Mouse (Mus musculus): ENCODE measurements around the gene Ocm. TPM values are rescaled to one million over a fixed set of nuclear protein-coding genes. Genes with fewer than 3 reads are reported as not detected.
A peak's percentile ranks its signal among the peaks of the same experiment; 100 is the strongest.

Ocm gene
- polyA plus RNA-seq, 1 experiment from 2014 or later: not detected

DNA sequence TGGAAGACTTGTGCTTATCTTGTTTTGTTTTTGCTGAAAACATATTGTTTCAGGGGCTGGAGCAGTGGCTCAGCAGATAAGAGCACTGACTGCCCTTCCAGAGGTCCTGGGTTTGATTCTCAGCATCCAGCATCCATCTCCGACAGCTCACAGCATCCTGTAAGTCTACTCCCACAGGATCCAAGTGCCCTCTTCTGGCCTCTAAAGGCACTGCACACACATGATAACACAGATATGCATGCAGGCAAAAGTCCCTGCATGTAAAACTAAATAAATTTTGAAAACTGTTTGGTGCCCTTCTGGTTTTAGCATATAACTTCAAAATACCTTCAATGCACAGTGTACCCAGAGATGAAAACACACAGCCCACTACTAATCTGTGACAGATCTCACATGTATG is 27.1 kb downstream of the Ocm start:
- no peaks in the 10 kb centered on the region for H3K27me3 ChIP-seq (ENCODE audit: control insufficient read depth, insufficient read depth, low read length)
- no peak for ATAC-seq (ENCODE audit: insufficient number of reproducible peaks, insufficient read depth, low FRiP score, low read depth)
- no peak overlapping the region for H3K9ac ChIP-seq (ENCODE audit: low read length)
- WGBS: 76% methylated on average over 1 of the region's 1 CpGs
- 0 out of 4 replicates have a peak, but pooled peaks cover 0 to under 1% of the 10 kb centered on the region in 2 experiments for H3K4me1 ChIP-seq (ENCODE audit: control insufficient read depth in 2 of 2, insufficient read depth in 2 of 2, low read length in 2 of 2)
- H3K27ac ChIP-seq (replicated peaks in 1 of 2; ENCODE audit: control insufficient read depth in 1 of 2, insufficient read depth in 1 of 2, low read depth in 2 of 2, low read length in 2 of 2): no peak overlapping the region
- H3K36me3 ChIP-seq (ENCODE audit: control insufficient read depth, insufficient read depth, low read length): peaks cover 99% of the 10 kb centered on the region
- H3K9me3 ChIP-seq (ENCODE audit: control insufficient read depth, low read length): no peaks in the 10 kb centered on the region
- no peak overlapping the region for H3K4me2 ChIP-seq (ENCODE audit: low read length)
- no peak overlapping the region for H3K4me3 ChIP-seq (ENCODE audit: control insufficient read depth in 1 of 2, insufficient read depth in 1 of 2, low read depth in 1 of 2, low read length in 2 of 2)

DNA sequence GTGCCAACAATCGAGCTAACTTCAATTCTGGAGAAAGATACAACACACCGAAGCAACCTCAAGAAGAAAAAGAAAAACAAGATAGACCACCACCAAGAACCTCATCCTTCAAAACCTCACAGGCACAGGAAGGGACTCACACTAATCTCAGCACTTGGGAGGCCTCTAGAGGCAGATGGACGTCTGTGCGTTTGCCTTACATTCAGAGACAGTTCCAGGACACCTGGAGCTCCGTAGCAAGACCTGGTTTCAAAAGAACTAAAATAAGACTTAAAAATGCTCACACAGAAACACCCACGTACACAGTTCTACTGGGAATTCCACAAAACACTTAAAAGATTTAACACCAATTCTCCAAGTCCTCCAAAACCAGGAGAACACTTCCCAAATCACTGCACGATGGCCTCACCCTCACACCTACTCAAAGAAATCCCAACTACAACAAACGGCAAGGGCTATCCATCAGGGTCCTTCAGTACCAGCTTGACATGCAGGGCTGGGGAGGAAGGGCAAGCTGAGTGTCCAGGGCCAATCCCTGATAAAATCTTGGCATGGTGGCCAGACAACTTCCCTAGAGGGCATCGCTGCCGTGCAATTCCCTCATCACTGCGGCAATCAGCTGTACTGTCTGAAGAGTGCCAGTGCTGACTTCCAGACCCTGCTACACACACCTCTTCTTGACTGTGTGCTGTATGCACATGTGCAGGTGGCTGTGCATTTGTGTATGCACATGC is 31.7 kb downstream of the Ocm start:
- WGBS: 65% methylated on average over 11 of the region's 11 CpGs
- ATAC-seq (ENCODE audit: insufficient number of reproducible peaks, insufficient read depth, low FRiP score, low read depth): no peak
- peaks cover 94% of the 10 kb centered on the region for H3K36me3 ChIP-seq (ENCODE audit: control insufficient read depth, insufficient read depth, low read length)

DNA sequence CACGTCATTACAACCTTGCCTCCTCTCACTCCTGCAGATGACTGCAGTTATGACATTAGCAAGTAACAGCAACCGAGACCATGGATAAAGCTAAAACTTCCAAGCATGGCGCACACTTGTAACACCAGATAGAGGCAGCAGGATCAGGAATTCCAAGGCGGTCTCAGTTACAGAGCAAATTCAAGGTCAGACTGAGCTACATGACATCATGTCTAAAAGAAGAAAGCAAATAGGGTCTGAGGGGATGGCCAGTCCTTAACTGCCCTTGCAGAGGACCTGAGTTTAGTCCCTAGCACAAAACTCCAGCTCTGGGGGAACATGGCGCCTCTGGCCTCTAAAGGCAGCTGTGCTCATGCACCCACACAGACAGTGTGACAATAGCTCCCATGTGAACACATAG is 32.6 kb downstream of the Ocm start:
- Histone ChIP-seq H3K36me3 (ENCODE audit: control insufficient read depth, insufficient read depth, low read length) (peaks cover 94% of the 10 kb centered on the region), H3K4me3 (ENCODE audit: control insufficient read depth in 1 of 2, insufficient read depth in 1 of 2, low read depth in 1 of 2, low read length in 2 of 2) (no peak overlapping the region), H3K4me1 (ENCODE audit: control insufficient read depth in 2 of 2, insufficient read depth in 2 of 2, low read length in 2 of 2) (peaks cover 8 to 11% of the 10 kb centered on the region in 2 experiments; a peak in 3 of 4 replicates), H3K9ac (ENCODE audit: low read length) (no peak overlapping the region), H3K9me3 (ENCODE audit: control insufficient read depth, low read length) (no peaks in the 10 kb centered on the region), H3K4me2 (ENCODE audit: low read length) (no peak overlapping the region), H3K27me3 (ENCODE audit: control insufficient read depth, insufficient read depth, low read length) (no peaks in the 10 kb centered on the region), H3K27ac (replicated peaks in 1 of 2; ENCODE audit: control insufficient read depth in 1 of 2, insufficient read depth in 1 of 2, low read depth in 2 of 2, low read length in 2 of 2) (peak overlapping the region; percentile 53 to 61)
- no peak for ATAC-seq (ENCODE audit: insufficient number of reproducible peaks, insufficient read depth, low FRiP score, low read depth)
- 55% methylated on average over 5 of the region's 5 CpGs for WGBS

More for the DNA sequence above, 31.7 kb downstream of the Ocm start:
- Histone ChIP-seq H3K4me1 (ENCODE audit: control insufficient read depth in 2 of 2, insufficient read depth in 2 of 2, low read length in 2 of 2) (peaks cover 8 to 11% of the 10 kb centered on the region in 2 experiments; a peak in 3 of 4 replicates), H3K9me3 (ENCODE audit: control insufficient read depth, low read length) (no peaks in the 10 kb centered on the region), H3K27ac (replicated peaks in 1 of 2; ENCODE audit: control insufficient read depth in 1 of 2, insufficient read depth in 1 of 2, low read depth in 2 of 2, low read length in 2 of 2) (peak overlapping the region in 1 of 2 experiments; percentile 53; a peak in 2 of 4 replicates), H3K9ac (ENCODE audit: low read length) (no peak overlapping the region), H3K4me2 (ENCODE audit: low read length) (no peak overlapping the region), H3K27me3 (ENCODE audit: control insufficient read depth, insufficient read depth, low read length) (no peaks in the 10 kb centered on the region), H3K4me3 (ENCODE audit: control insufficient read depth in 1 of 2, insufficient read depth in 1 of 2, low read depth in 1 of 2, low read length in 2 of 2) (no peak overlapping the region)

DNA sequence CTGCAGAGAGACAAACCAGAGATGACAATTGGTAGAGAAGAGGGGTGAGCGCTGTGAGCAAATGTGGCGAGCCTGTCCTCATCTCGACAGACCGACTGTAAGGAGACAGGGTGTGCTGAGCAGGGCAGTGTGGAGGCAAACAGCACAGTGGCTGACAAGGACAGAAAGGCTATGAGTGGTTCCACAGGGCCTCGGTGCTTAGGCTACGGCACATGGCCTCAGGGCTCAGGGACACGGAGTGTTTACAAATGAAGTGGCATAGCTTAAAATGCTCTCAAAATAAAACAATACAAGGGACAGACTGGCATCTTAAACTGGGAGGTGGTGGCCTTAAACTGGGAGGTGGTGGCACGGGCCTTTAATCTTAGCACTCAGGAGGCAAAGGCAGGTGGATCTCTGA is 33.2 kb downstream of the Ocm start:
- Histone ChIP-seq H3K27me3 (ENCODE audit: control insufficient read depth, insufficient read depth, low read length) (no peaks in the 10 kb centered on the region), H3K9ac (ENCODE audit: low read length) (no peak overlapping the region), H3K4me2 (ENCODE audit: low read length) (no peak overlapping the region), H3K36me3 (ENCODE audit: control insufficient read depth, insufficient read depth, low read length) (peaks cover 94% of the 10 kb centered on the region), H3K27ac (replicated peaks in 1 of 2; ENCODE audit: control insufficient read depth in 1 of 2, insufficient read depth in 1 of 2, low read depth in 2 of 2, low read length in 2 of 2) (peak overlapping the region in 1 of 2 experiments; percentile 61; a peak in 2 of 4 replicates), H3K9me3 (ENCODE audit: control insufficient read depth, low read length) (no peaks in the 10 kb centered on the region), H3K4me1 (ENCODE audit: control insufficient read depth in 2 of 2, insufficient read depth in 2 of 2, low read length in 2 of 2) (peaks cover 11% of the 10 kb centered on the region in 2 experiments; a peak in 3 of 4 replicates), H3K4me3 (ENCODE audit: control insufficient read depth in 1 of 2, insufficient read depth in 1 of 2, low read depth in 1 of 2, low read length in 2 of 2) (no peak overlapping the region)
- WGBS: 81% methylated on average over 8 of the region's 8 CpGs
- no peak for ATAC-seq (ENCODE audit: insufficient number of reproducible peaks, insufficient read depth, low FRiP score, low read depth)

DNA sequence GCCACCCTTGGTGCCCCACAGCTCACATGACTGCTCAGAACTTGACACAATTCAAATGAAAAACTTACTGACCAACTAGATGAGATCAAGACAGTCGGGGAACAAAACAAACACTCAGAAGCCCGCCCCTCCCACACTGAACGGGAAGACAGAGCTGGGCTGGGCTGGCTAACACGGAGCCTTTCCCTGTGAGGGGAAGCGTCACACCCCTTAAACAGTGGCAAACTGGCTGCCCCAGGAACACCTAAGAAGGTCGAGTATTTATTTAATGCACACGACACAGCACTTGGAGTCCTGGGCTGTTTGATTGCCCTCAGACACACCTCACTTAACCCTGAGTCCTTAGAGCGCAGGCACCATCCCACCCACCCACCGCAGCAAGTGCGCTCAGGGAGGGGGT is 33.8 kb downstream of the Ocm start:
- peaks cover 11% of the 10 kb centered on the region in 2 experiments; a peak in 3 of 4 replicates for H3K4me1 ChIP-seq (ENCODE audit: control insufficient read depth in 2 of 2, insufficient read depth in 2 of 2, low read length in 2 of 2)
- H3K36me3 ChIP-seq (ENCODE audit: control insufficient read depth, insufficient read depth, low read length): peaks cover 93% of the 10 kb centered on the region
- H3K9me3 ChIP-seq (ENCODE audit: control insufficient read depth, low read length): no peaks in the 10 kb centered on the region
- no peak overlapping the region for H3K27ac ChIP-seq (replicated peaks in 1 of 2; ENCODE audit: control insufficient read depth in 1 of 2, insufficient read depth in 1 of 2, low read depth in 2 of 2, low read length in 2 of 2)
- no peak overlapping the region for H3K9ac ChIP-seq (ENCODE audit: low read length)
- 82% methylated on average over 10 of the region's 10 CpGs for WGBS
- H3K4me3 ChIP-seq (ENCODE audit: control insufficient read depth in 1 of 2, insufficient read depth in 1 of 2, low read depth in 1 of 2, low read length in 2 of 2): no peak overlapping the region
- no peaks in the 10 kb centered on the region for H3K27me3 ChIP-seq (ENCODE audit: control insufficient read depth, insufficient read depth, low read length)
- H3K4me2 ChIP-seq (ENCODE audit: low read length): no peak overlapping the region
- ATAC-seq (ENCODE audit: insufficient number of reproducible peaks, insufficient read depth, low FRiP score, low read depth): no peak

DNA sequence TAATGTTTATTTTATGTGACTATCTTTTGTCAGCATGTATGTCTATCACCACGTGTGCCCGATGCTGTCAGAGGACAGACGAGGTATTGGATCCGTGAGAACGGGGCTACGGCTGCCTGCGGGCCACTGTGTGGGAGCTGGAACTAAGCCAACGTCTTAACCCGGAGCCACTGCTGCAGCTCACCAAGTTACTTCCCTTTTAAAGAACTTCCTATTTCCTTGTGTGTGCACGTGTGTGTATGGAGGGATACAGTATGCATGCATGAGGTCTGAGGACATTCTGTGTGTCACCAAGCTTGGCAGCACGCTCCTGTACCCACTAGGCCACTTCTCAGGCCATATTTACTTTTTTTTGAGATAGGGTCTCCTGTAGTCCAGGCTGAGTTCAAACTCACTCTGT is 36.4 kb downstream of the Ocm start:
- peaks cover 88% of the 10 kb centered on the region for H3K36me3 ChIP-seq (ENCODE audit: control insufficient read depth, insufficient read depth, low read length)
- peaks cover 11% of the 10 kb centered on the region in 2 experiments; a peak in 3 of 4 replicates for H3K4me1 ChIP-seq (ENCODE audit: control insufficient read depth in 2 of 2, insufficient read depth in 2 of 2, low read length in 2 of 2)
- 79% methylated on average over 11 of the region's 11 CpGs for WGBS
- no peak for ATAC-seq (ENCODE audit: insufficient number of reproducible peaks, insufficient read depth, low FRiP score, low read depth)
- H3K27ac ChIP-seq (replicated peaks in 1 of 2; ENCODE audit: control insufficient read depth in 1 of 2, insufficient read depth in 1 of 2, low read depth in 2 of 2, low read length in 2 of 2): no peak overlapping the region
- H3K4me2 ChIP-seq (ENCODE audit: low read length): no peak overlapping the region
- no peak overlapping the region for H3K4me3 ChIP-seq (ENCODE audit: control insufficient read depth in 1 of 2, insufficient read depth in 1 of 2, low read depth in 1 of 2, low read length in 2 of 2)
- no peaks in the 10 kb centered on the region for H3K9me3 ChIP-seq (ENCODE audit: control insufficient read depth, low read length)
- no peak overlapping the region for H3K9ac ChIP-seq (ENCODE audit: low read length)
- H3K27me3 ChIP-seq (ENCODE audit: control insufficient read depth, insufficient read depth, low read length): no peaks in the 10 kb centered on the region

DNA sequence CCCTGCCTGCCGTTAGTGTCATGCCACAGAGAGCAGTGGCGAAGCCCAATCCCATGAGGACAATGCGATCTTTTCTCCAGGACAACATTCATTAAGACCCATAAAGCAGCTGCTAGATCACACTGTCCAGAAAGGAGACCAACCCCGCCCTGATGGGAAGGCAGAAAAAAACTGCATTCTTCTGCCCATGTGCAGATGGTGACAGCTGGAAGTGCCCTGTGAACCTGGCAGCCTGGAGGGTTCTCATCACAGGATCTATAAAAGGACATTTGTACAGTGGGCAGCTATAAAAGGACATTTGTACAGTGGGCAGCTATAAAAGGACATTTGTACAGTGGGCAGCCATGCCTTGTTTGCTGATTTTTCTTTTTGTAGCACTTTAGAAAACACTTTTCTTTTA is 37.4 kb downstream of the Ocm start:
- Histone ChIP-seq H3K9me3 (ENCODE audit: control insufficient read depth, low read length) (no peaks in the 10 kb centered on the region), H3K36me3 (ENCODE audit: control insufficient read depth, insufficient read depth, low read length) (peaks cover 88% of the 10 kb centered on the region), H3K4me3 (ENCODE audit: control insufficient read depth in 1 of 2, insufficient read depth in 1 of 2, low read depth in 1 of 2, low read length in 2 of 2) (no peak overlapping the region), H3K27ac (replicated peaks in 1 of 2; ENCODE audit: control insufficient read depth in 1 of 2, insufficient read depth in 1 of 2, low read depth in 2 of 2, low read length in 2 of 2) (peak overlapping the region; percentile 72 to 78), H3K27me3 (ENCODE audit: control insufficient read depth, insufficient read depth, low read length) (no peaks in the 10 kb centered on the region), H3K4me1 (ENCODE audit: control insufficient read depth in 2 of 2, insufficient read depth in 2 of 2, low read length in 2 of 2) (peaks cover 7 to 8% of the 10 kb centered on the region in 2 experiments; a peak in 3 of 4 replicates), H3K4me2 (ENCODE audit: low read length) (no peak overlapping the region), H3K9ac (ENCODE audit: low read length) (no peak overlapping the region)
- peak; percentile 48; the same call in 1 of the 2 replicates for ATAC-seq (ENCODE audit: insufficient number of reproducible peaks, insufficient read depth, low FRiP score, low read depth)
- 81% methylated on average over 4 of the region's 4 CpGs for WGBS

Data from heart, embryonic 14.5 days (tissue).